Mouse (Mus musculus): ENCODE results near the gene Lcn12. TPM values are rescaled to one million over a fixed set of nuclear protein-coding genes. Genes with fewer than 3 reads are reported as not detected.

Lcn12 gene
- polyA plus RNA-seq, 2 experiments = not detected

DNA sequence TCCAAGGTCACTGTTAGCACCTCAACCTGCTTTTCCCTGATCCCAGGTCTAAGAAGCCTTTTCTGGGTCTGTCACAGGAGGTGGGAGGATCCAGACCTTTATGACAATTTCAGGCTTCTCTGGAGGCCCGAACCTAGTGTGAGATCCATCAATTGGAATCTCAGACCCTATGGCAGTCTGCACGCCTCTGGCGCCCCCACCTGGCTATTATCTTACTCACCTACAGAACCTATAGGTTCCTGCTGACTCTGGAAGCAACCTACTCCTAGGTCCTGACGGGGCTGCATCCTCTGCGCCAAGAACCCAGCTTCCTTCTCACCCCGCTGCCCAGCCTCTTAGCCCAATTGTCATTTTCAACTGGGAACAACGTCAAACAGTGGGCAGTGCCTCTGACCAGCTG, 10.7 kb downstream of the Lcn12 start:
- H3K9me3 ChIP-seq (ENCODE audit: control insufficient read depth, low read length) = no peaks in the 10 kb centered on the region
- TF ChIP-seq CTCF (IDR thresholded peaks at IDR 0.05; ENCODE audit: low read depth) (peak; percentile 69), EP300 (IDR thresholded peaks at IDR 0.05; ENCODE audit: low read depth) (no peak)
- no peak overlapping the region for H3K4me3 ChIP-seq (ENCODE audit: insufficient read depth in 1 of 2, low read depth in 2 of 2, low read length in 2 of 2)
- no peak overlapping the region for H3K9ac ChIP-seq (replicated peaks)
- H3K4me2 ChIP-seq (ENCODE audit: low read depth) = no peak overlapping the region
- DNase-seq (ENCODE audit: low read depth in 3 of 3, low spot score in 3 of 3) = no peak
- no peaks in the 10 kb centered on the region for H3K27me3 ChIP-seq (ENCODE audit: control insufficient read depth, insufficient read depth, low read length)
- H3K27ac ChIP-seq = no peak overlapping the region
- H3K4me1 ChIP-seq (replicated peaks; ENCODE audit: control insufficient read depth in 2 of 2, insufficient read depth in 2 of 2, low read length in 1 of 2) = peaks cover 0 to 15% of the 10 kb centered on the region in 2 experiments; a peak in 2 of 4 replicates
- H3K36me3 ChIP-seq (replicated peaks; ENCODE audit: control insufficient read depth, insufficient read depth, low read depth) = no peaks in the 10 kb centered on the region
- ATAC-seq (ENCODE audit: insufficient read depth) = no peak
- WGBS (ENCODE audit: insufficient replicate concordance) = 13% methylated on average over 7 of the region's 7 CpGs

- DNase-seq (ENCODE audit: low read depth in 3 of 3, low spot score in 3 of 3) (no peak), ATAC-seq (ENCODE audit: insufficient read depth) (no peak)
- Histone ChIP-seq H3K4me3 (ENCODE audit: insufficient read depth in 1 of 2, low read depth in 2 of 2, low read length in 2 of 2) (no peak overlapping the region), H3K9ac (replicated peaks) (no peak overlapping the region), H3K27ac (no peak overlapping the region), H3K9me3 (ENCODE audit: control insufficient read depth, low read length) (no peaks in the 10 kb centered on the region), H3K4me2 (ENCODE audit: low read depth) (no peak overlapping the region), H3K4me1 (replicated peaks; ENCODE audit: control insufficient read depth in 2 of 2, insufficient read depth in 2 of 2, low read length in 1 of 2) (peaks cover 0 to 2% of the 10 kb centered on the region in 2 experiments; a peak in 2 of 4 replicates), H3K36me3 (replicated peaks; ENCODE audit: control insufficient read depth, insufficient read depth, low read depth) (no peaks in the 10 kb centered on the region), H3K27me3 (ENCODE audit: control insufficient read depth, insufficient read depth, low read length) (no peaks in the 10 kb centered on the region)
- 68% methylated on average over 1 of the region's 1 CpGs for WGBS (ENCODE audit: insufficient replicate concordance)
- TF ChIP-seq CTCF (IDR thresholded peaks at IDR 0.05; ENCODE audit: low read depth) (no peak), EP300 (IDR thresholded peaks at IDR 0.05; ENCODE audit: low read depth) (no peak)
Measured at GRCm38 (mm10) chr2:25480541-25480940, 13.2 kb downstream of the Lcn12 start.

GRCm38 (mm10) chr2:25479551-25480311, 14.0 kb downstream of the Lcn12 start:
- no peak overlapping the region for H3K9ac ChIP-seq (replicated peaks)
- no peaks in the 10 kb centered on the region for H3K9me3 ChIP-seq (ENCODE audit: control insufficient read depth, low read length)
- DNase-seq (ENCODE audit: low read depth in 3 of 3, low spot score in 3 of 3) (no peak), ATAC-seq (ENCODE audit: insufficient read depth) (no peak)
- 48% methylated on average over 10 of the region's 10 CpGs for WGBS (ENCODE audit: insufficient replicate concordance)
- H3K4me1 ChIP-seq (replicated peaks; ENCODE audit: control insufficient read depth in 2 of 2, insufficient read depth in 2 of 2, low read length in 1 of 2) = no peaks in the 10 kb centered on the region
- no peaks in the 10 kb centered on the region for H3K27me3 ChIP-seq (ENCODE audit: control insufficient read depth, insufficient read depth, low read length)
- no peak overlapping the region for H3K27ac ChIP-seq
- no peak overlapping the region for H3K4me2 ChIP-seq (ENCODE audit: low read depth)
- no peak overlapping the region for H3K4me3 ChIP-seq (ENCODE audit: insufficient read depth in 1 of 2, low read depth in 2 of 2, low read length in 2 of 2)
- H3K36me3 ChIP-seq (replicated peaks; ENCODE audit: control insufficient read depth, insufficient read depth, low read depth) = no peaks in the 10 kb centered on the region
- TF ChIP-seq EP300 (IDR thresholded peaks at IDR 0.05; ENCODE audit: low read depth) (no peak), CTCF (IDR thresholded peaks at IDR 0.05; ENCODE audit: low read depth) (no peak)

GRCm38 (mm10) chr2:25477967-25478675, 15.6 kb downstream of the Lcn12 start:
- Histone ChIP-seq H3K9me3 (ENCODE audit: control insufficient read depth, low read length) (no peaks in the 10 kb centered on the region), H3K36me3 (replicated peaks; ENCODE audit: control insufficient read depth, insufficient read depth, low read depth) (no peaks in the 10 kb centered on the region), H3K4me1 (replicated peaks; ENCODE audit: control insufficient read depth in 2 of 2, insufficient read depth in 2 of 2, low read length in 1 of 2) (no peaks in the 10 kb centered on the region), H3K27ac (no peak overlapping the region), H3K9ac (replicated peaks) (no peak overlapping the region), H3K27me3 (ENCODE audit: control insufficient read depth, insufficient read depth, low read length) (no peaks in the 10 kb centered on the region), H3K4me2 (ENCODE audit: low read depth) (no peak overlapping the region), H3K4me3 (ENCODE audit: insufficient read depth in 1 of 2, low read depth in 2 of 2, low read length in 2 of 2) (no peak overlapping the region)
- ATAC-seq (ENCODE audit: insufficient read depth) (no peak), DNase-seq (ENCODE audit: low read depth in 3 of 3, low spot score in 3 of 3) (no peak)
- TF ChIP-seq CTCF (IDR thresholded peaks at IDR 0.05; ENCODE audit: low read depth) (no peak), EP300 (IDR thresholded peaks at IDR 0.05; ENCODE audit: low read depth) (no peak)
- WGBS (ENCODE audit: insufficient replicate concordance) = 77% methylated on average over 3 of the region's 3 CpGs

GRCm38 (mm10) chr2:25477541-25477940, 16.2 kb downstream of the Lcn12 start:
- WGBS (ENCODE audit: insufficient replicate concordance) = 72% methylated on average over 8 of the region's 8 CpGs
- ATAC-seq (ENCODE audit: insufficient read depth) (no peak), DNase-seq (ENCODE audit: low read depth in 3 of 3, low spot score in 3 of 3) (no peak)
- no peaks in the 10 kb centered on the region for H3K36me3 ChIP-seq (replicated peaks; ENCODE audit: control insufficient read depth, insufficient read depth, low read depth)
- H3K4me2 ChIP-seq (ENCODE audit: low read depth) = no peak overlapping the region
- H3K9me3 ChIP-seq (ENCODE audit: control insufficient read depth, low read length) = no peaks in the 10 kb centered on the region
- no peaks in the 10 kb centered on the region for H3K4me1 ChIP-seq (replicated peaks; ENCODE audit: control insufficient read depth in 2 of 2, insufficient read depth in 2 of 2, low read length in 1 of 2)
- no peak overlapping the region for H3K4me3 ChIP-seq (ENCODE audit: insufficient read depth in 1 of 2, low read depth in 2 of 2, low read length in 2 of 2)
- TF ChIP-seq EP300 (IDR thresholded peaks at IDR 0.05; ENCODE audit: low read depth) (no peak), CTCF (IDR thresholded peaks at IDR 0.05; ENCODE audit: low read depth) (no peak)
- no peak overlapping the region for H3K27ac ChIP-seq
- H3K9ac ChIP-seq (replicated peaks) = no peak overlapping the region
- H3K27me3 ChIP-seq (ENCODE audit: control insufficient read depth, insufficient read depth, low read length) = no peaks in the 10 kb centered on the region
